Mouse (Mus musculus): ENCODE results near the gene Tbc1d22a. TPM values are rescaled to one million over a fixed set of nuclear protein-coding genes. Genes with fewer than 3 reads are reported as not detected.
A peak's percentile ranks its signal among the peaks of the same experiment; 100 is the strongest.

The Tbc1d22a gene
- total RNA-seq, 4 experiments from 2014 or later, result 32.9 to 34.3 (median 33.8) TPM

GRCm38 (mm10) chr15:86496646-86497045 lies 282.4 kb downstream of the Tbc1d22a start:
- no peak for DNase-seq (ENCODE audit: low spot score in 2 of 2)

- no peak for DNase-seq (ENCODE audit: low spot score in 2 of 2)
Measured at GRCm38 (mm10) chr15:86500536-86500935, 286.3 kb downstream of the Tbc1d22a start.

- peak in 1 of 2 experiments; percentile 41 for DNase-seq (ENCODE audit: low spot score in 2 of 2)
Measured at GRCm38 (mm10) chr15:86503413-86503812, 289.2 kb downstream of the Tbc1d22a start.

- peak in 1 of 2 experiments; percentile 0 for DNase-seq (ENCODE audit: low spot score in 2 of 2)
Measured at GRCm38 (mm10) chr15:86506666-86507065, 292.4 kb downstream of the Tbc1d22a start.

- DNase-seq (ENCODE audit: low spot score in 2 of 2), result no peak
Measured at GRCm38 (mm10) chr15:86507546-86507945, 293.3 kb downstream of the Tbc1d22a start.

- no peak for DNase-seq (ENCODE audit: low spot score in 2 of 2)
Measured at GRCm38 (mm10) chr15:86508406-86509176, 294.3 kb downstream of the Tbc1d22a start.

- DNase-seq (ENCODE audit: low spot score in 2 of 2), result no peak
Measured at GRCm38 (mm10) chr15:86509601-86510000, 295.3 kb downstream of the Tbc1d22a start.

GRCm38 (mm10) chr15:86511181-86511580 lies 296.9 kb downstream of the Tbc1d22a start:
- no peak for DNase-seq (ENCODE audit: low spot score in 2 of 2)

- no peak for DNase-seq (ENCODE audit: low spot score in 2 of 2)
Measured at GRCm38 (mm10) chr15:86513336-86513735, 299.1 kb downstream of the Tbc1d22a start.

- no peak for DNase-seq (ENCODE audit: low spot score in 2 of 2)
Measured at GRCm38 (mm10) chr15:86520201-86520600, 305.9 kb downstream of the Tbc1d22a start.

GRCm38 (mm10) chr15:86535356-86535755 lies 321.1 kb downstream of the Tbc1d22a start:
- DNase-seq (ENCODE audit: low spot score in 2 of 2), result no peak

- no peak for DNase-seq (ENCODE audit: low spot score in 2 of 2)
Measured at GRCm38 (mm10) chr15:86542371-86542770, 328.1 kb downstream of the Tbc1d22a start.

- DNase-seq (ENCODE audit: low spot score in 2 of 2), result peak in 1 of 2 experiments; percentile 2
Measured at GRCm38 (mm10) chr15:86544122-86544795, 330.0 kb downstream of the Tbc1d22a start.

Other genes starting within 250 kb of the Tbc1d22a start
- 1 to 10 TPM; 5.5 to 6.9 (median 6.2) TPM for gene Celsr1, start 180.7 kb upstream of the Tbc1d22a start, total RNA-seq (2022)
- gene Gramd4, start 156.8 kb upstream of the Tbc1d22a start, total RNA-seq (2022), result 10 to 100 TPM; 31.1 to 39.9 (median 34.5) TPM
- gene Cerk, start 28.3 kb upstream of the Tbc1d22a start, total RNA-seq (2022), result 10 to 100 TPM; 56.7 to 58.0 (median 57.1) TPM